Mouse (Mus musculus): ENCODE measurements around the gene Scly. TPM values are rescaled to one million over a fixed set of nuclear protein-coding genes. Genes with fewer than 3 reads are reported as not detected.
A peak's percentile ranks its signal among the peaks of the same experiment; 100 is the strongest.

Gene Scly
- polyA plus RNA-seq, 2 experiments from 2014 or later: 42.0 to 57.3 TPM

DNA sequence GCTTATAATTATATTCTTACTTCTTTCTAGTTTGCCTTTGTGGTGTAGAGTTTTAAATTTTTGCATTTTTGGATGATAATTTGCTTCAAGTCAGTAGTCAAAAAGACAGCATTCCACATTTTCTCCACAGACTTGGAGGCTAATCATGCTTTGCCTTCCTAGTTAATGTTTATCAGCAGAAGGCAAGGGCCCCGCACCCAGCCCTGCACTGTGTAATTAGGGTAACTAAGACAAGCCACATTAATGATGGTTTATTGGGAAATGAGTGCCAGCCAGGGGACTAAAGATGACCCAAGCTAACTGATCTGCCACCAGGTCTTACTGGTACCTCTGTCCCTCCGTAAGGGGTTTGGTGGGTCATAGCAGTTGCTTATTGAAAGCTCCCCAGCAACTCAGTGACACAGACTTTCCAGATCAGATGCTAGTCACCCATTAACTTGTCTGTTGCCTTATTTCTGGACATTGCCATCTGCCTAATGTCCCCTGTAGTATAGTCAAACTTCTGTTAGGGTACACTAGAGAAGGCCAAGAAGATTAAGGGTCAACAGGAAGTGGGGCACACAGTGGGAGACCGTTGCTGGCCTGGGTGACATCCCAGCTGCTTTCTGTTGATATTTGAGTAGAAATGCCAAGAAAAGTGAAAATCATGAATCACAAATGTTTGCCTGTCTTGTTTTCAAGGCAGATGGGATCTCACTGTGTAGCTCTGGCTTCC lies 3.2 kb downstream of the Scly start:
- ATAC-seq: no peak

GRCm38 (mm10) chr1:91302021-91302420 lies 3.9 kb downstream of the Scly start:
- ATAC-seq: no peak

DNA sequence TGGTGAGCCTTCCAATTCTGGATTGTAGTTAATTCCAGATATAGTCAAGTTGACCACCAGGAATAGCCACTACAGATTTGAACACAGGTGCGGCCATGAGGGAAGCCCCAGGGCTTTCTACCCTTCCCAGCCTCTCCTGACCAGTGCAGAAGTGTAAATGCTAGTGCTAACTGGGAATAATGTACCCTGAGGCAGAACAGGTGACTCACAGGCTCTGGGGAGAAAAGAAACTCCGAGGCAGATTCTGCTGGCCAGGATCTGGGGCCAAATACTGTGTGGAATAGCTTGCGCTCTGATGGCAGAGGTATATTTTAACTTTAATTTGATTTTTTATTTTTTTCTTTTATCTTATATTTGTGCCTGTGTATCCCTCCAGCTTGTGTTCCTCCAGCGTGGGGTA lies 6.5 kb downstream of the Scly start:
- ATAC-seq: no peak

- no peak for ATAC-seq
Measured at GRCm38 (mm10) chr1:91309366-91310085, 11.4 kb downstream of the Scly start.

GRCm38 (mm10) chr1:91312273-91312672 lies 14.1 kb downstream of the Scly start:
- ATAC-seq: no peak

DNA sequence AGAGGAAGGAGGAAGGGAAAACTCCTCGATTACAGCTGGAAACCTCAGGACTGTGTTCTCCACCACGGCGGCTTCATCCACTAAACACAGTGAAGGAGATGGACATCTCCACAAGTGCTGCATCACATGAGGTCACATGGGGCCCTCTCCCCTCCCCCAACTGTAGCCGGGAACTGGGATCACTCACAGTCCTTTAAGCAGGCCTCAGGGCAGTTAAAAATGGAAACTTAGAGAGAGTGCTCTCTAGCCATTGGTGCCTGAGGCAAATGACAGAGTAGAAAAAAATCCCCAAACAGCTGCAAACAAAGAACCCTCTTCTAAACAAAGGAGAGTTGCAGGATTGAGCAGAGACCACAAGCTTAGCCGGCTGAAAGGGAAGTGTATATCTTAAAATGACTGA lies 15.1 kb downstream of the Scly start:
- no peak for ATAC-seq

GRCm38 (mm10) chr1:91317656-91318055 lies 19.5 kb downstream of the Scly start:
- ATAC-seq: no peak

- ATAC-seq: no peak
Measured at GRCm38 (mm10) chr1:91321760-91322438, 23.8 kb downstream of the Scly start, which contains the start of gene Espnl. Espnl (plus strand) TSS chr1:91322075.

GRCm38 (mm10) chr1:91324646-91325045 lies 26.5 kb downstream of the Scly start:
- ATAC-seq: no peak

- ATAC-seq: no peak
Measured at GRCm38 (mm10) chr1:91325488-91326042, 27.4 kb downstream of the Scly start.

GRCm38 (mm10) chr1:91332102-91332501 lies 34.0 kb downstream of the Scly start:
- ATAC-seq: no peak

DNA sequence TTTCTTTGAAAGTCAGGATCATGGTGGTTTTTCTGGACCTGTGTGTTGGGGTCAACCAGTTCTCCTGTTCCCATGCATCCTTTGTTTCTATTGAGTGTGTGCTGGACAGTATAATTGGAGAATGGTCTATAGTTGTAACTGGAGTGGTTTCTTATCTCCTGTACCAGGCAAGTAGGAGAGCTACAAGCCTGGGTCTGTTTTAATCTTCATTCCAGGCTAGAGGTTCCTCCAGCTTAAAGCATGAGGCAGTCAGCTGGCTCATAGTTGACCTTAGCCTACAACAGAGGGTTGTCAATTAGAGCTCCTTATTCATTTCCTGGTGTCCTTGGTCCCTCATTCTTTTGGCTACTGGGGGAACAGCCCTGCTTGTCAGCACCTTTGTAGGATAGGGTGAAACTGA lies 35.4 kb downstream of the Scly start:
- no peak for ATAC-seq

DNA sequence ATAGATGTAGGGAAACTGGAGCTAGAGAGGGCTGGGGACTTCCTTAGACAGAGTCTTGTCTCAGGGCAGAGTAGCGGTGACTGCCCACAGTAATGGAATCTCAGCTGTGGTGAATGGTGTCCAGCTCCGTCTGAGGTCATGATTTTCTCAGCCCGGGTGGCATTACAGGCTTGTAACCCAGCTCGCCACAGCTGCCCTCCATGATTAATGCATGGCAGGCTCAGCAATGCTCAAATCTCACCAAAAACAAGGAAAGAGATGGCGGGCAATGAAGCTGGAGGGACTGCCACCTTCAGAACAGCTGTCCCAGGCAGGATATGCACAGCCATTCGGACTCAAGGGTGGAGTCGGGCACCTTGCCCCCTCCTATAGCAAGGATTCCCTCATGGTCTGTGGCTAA lies 39.2 kb downstream of the Scly start:
- no peak for ATAC-seq

DNA sequence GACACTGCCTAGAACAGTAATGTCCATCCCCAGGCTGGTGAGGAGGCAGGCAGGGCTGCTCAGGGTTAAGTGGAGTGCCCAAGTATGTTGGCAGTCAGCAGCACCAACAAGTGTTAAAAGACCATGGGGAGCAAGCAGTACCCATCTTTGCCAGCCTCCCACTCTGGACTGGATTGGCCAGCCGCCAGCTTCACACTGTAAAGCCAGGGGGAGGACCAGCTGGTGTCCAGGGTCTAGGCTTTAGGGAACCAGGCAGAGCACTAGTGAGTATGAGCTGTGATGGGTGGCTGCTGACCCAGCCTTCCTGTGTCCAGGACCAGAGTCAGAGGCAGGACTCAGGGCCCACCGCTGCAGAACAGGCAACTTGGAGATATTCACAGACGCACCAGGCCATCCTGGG lies 45.9 kb downstream of the Scly start:
- no peak for ATAC-seq

GRCm38 (mm10) chr1:91344921-91345685 lies 47.0 kb downstream of the Scly start:
- ATAC-seq: no peak

DNA sequence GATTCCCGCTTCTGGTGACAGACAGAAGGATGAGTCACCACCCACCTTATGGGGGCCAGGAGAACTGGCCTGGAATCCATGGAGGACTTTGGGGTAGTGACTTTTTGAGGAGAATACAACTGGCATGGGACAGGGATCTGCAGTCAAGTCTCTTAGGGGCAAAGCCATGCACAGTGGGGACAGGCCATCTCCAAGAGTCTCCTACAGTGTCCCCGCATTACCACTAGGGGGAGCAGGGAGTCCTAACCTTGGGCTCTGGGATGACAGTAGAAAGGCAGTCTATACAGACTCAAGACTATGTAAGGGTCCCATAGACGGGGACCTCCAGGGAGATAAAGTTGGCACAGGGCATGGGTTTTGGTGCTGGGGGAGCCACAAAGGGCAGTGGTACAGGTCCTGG lies 48.8 kb downstream of the Scly start:
- peak; percentile 61 for ATAC-seq

GRCm38 (mm10) chr1:91350841-91351240 lies 52.7 kb downstream of the Scly start, which contains the start of gene Klhl30:
Klhl30 (plus strand) TSS chr1:91351016.
- ATAC-seq: no peak

DNA sequence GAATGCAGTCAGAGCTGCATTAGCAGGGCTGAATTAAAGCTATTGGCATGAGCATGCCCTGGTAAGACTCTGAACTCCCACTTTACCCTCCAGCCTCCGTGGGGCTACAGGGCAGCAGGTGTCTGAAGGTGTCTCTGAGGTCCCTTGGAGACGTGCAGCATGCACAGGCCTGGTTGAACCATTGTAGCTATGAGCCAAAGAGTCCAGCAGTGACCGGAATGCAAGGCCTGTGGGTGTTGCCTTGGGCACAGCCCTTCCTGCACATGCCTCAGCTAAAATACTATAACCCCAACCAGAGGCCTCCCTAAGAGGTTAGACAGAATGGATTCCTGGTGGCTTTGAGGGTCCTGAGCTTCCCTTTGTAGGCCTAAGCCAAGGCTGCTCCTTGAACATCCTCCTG lies 53.1 kb downstream of the Scly start:
- no peak for ATAC-seq

DNA sequence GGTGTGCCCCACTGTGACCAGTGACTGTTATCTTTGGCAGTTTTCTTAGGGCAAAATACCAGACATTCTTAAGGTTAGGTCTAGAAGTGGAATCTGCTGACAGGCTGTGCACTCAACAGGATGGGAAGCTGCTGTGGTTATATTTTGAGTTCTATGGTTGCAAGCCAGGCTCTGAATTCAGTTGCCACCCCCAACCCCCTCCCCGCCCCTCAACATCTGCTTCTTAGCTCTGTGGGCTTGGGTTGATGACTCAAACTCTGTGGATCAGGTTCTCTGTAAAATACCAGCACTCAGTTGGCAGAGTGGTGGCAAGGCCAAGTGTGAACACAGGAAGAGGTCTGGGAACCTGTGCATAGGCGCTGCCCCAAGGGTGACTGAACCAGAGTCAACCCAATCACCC lies 54.1 kb downstream of the Scly start:
- ATAC-seq: no peak

- no peak for ATAC-seq
Measured at GRCm38 (mm10) chr1:91356105-91356504, 58.0 kb downstream of the Scly start.

- no peak for ATAC-seq
Measured at GRCm38 (mm10) chr1:91362113-91362512, 64.0 kb downstream of the Scly start.

DNA sequence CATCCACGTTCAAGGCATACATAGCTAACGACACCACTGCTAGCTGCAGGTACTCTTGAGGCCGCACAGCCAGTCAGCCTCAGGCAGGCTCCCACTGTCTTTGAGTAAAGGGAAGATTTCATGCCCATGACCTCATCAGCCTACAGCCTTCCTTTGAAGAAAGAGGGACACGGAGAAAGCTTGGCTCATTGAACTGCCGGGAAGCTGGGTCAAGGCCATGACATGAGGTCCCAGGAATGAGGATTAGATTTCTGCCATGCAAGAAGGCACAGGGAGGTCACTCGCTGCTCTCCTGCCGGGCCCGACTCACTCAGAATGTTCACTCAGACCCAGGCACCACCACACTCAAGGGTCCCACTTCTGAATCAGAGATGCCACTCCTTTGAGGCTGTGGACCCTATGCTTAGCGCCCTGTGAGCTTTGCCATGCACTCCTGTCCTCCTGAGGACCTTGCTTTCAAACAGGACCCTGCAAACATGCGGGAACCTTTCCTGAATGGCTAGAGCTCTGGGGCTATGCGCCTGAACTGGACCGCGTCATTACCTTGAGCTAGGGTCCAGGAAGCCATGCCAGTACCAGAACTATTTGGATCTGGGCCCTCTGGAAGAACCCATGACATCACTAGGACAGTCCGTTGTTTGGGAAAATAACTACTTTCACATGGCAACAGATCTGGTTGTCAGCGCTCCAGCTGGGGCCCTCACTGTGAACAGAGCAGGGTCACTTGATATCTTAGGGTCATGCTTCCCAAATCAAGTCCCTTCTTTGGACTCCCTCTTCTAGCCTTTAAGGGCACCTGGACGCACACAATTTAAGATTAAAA lies 66.9 kb downstream of the Scly start:
- ATAC-seq: no peak
